Mouse (Mus musculus): ENCODE results near the gene Ifih1. TPM values are rescaled to one million over a fixed set of nuclear protein-coding genes. Genes with fewer than 3 reads are reported as not detected.

The Ifih1 gene
- polyA plus RNA-seq (2011; ENCODE audit: insufficient read length, low read depth, missing spikeins), result 9.2 and 10.8 TPM in 2 replicates

DNA sequence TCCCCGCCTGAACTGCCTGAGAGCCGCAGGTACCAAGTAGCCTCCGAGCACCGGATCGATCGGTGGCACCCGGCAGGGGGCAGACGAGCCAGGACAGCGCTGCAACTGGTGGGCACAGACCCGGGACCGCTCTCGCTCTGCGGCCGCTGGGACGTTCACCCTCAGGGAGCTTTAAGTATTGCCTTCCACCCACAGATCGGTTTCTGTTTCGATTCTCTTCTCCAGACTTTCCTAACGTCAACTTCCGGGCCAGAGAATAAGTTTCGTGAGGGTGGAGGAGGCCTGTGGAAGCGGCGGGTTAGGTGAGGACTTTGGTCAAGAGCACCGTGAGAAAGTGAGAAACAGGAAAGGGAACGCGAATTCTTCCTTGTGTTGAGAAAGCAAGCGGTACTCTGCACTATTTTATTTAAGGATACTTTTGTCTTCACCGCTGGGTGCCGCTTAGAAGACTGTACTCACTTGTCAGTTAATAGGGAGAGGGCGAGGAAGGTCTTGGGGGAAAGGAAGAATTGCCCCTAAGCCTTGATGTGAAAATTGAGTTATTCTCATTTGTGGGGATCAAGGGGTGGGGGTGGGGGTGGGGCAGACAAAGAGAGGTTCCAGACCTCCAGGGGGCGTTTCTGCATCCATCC lies at the start of gene Ifih1:
Gene Ifih1, minus strand, starts transcription at position 242 of the 632 bp plus-strand sequence.
- Histone ChIP-seq H3K27ac (ENCODE audit: insufficient read depth, low read length) (peak within 1 kb of the TSS; percentile 50; the same call in 1 of the 2 replicates), H3K4me3 (ENCODE audit: insufficient read depth, low read length) (peak within 1 kb of the TSS; percentile 52), H3K4me1 (ENCODE audit: control insufficient read depth, insufficient read depth, low read length) (peaks cover 6% of the 10 kb centered on the region; the same call in 1 of the 2 replicates)
- TF ChIP-seq POLR2A (IDR thresholded peaks at IDR 0.05; ENCODE audit: low read depth, low read length) (peak; percentile 50), CTCF (IDR thresholded peaks at IDR 0.05; ENCODE audit: borderline replicate concordance, insufficient read depth, low read length) (peak; percentile 27; the same call in 1 of the 2 replicates)

- Histone ChIP-seq H3K4me1 (ENCODE audit: control insufficient read depth, insufficient read depth, low read length) (0 out of 2 replicates have a peak, but pooled peaks cover 2% of the 10 kb centered on the region), H3K4me3 (ENCODE audit: insufficient read depth, low read length) (no peak overlapping the region), H3K27ac (ENCODE audit: insufficient read depth, low read length) (no peak overlapping the region)
- TF ChIP-seq POLR2A (IDR thresholded peaks at IDR 0.05; ENCODE audit: low read depth, low read length) (no peak), CTCF (IDR thresholded peaks at IDR 0.05; ENCODE audit: borderline replicate concordance, insufficient read depth, low read length) (no peak)
Observed at GRCm38 (mm10) chr2:62685934-62686333, 39.9 kb upstream of the Ifih1 start.

- Histone ChIP-seq H3K27ac (ENCODE audit: insufficient read depth, low read length) (no peak overlapping the region), H3K4me1 (ENCODE audit: control insufficient read depth, insufficient read depth, low read length) (0 out of 2 replicates have a peak, but pooled peaks cover 2% of the 10 kb centered on the region), H3K4me3 (ENCODE audit: insufficient read depth, low read length) (no peak overlapping the region)
- no peak for TF ChIP-seq POLR2A (IDR thresholded peaks at IDR 0.05; ENCODE audit: low read depth, low read length)
Observed at GRCm38 (mm10) chr2:62684989-62685595, 39.0 kb upstream of the Ifih1 start.

DNA sequence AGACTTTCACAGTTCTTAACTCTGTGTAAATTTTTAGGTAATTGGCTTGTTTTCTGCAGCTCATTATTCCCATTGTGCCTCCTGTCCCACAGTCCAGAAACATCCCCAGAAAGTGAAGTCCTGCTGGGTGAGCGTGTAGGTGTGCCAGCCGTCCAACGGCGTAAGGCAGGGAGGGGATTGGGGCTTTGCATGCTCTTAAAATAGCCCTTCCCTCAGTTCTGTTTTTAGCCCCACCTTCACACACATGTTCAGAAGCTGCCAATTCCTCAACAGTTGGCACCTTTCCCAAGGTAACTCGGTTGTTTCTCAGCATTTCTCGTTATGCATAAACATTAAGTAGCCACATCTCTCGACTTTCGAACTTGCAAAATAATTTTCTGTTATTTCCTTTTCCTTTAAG lies 35.6 kb upstream of the Ifih1 start:
- TF ChIP-seq POLR2A (IDR thresholded peaks at IDR 0.05; ENCODE audit: low read depth, low read length) (no peak), CTCF (IDR thresholded peaks at IDR 0.05; ENCODE audit: borderline replicate concordance, insufficient read depth, low read length) (no peak)
- Histone ChIP-seq H3K27ac (ENCODE audit: insufficient read depth, low read length) (no peak overlapping the region), H3K4me3 (ENCODE audit: insufficient read depth, low read length) (no peak overlapping the region), H3K4me1 (ENCODE audit: control insufficient read depth, insufficient read depth, low read length) (0 out of 2 replicates have a peak, but pooled peaks cover 2% of the 10 kb centered on the region)

GRCm38 (mm10) chr2:62672788-62673187 lies 26.7 kb upstream of the Ifih1 start:
- H3K27ac ChIP-seq (ENCODE audit: insufficient read depth, low read length), result no peak overlapping the region
- TF ChIP-seq CTCF (IDR thresholded peaks at IDR 0.05; ENCODE audit: borderline replicate concordance, insufficient read depth, low read length) (no peak), POLR2A (IDR thresholded peaks at IDR 0.05; ENCODE audit: low read depth, low read length) (no peak)
- no peaks in the 10 kb centered on the region for H3K4me1 ChIP-seq (ENCODE audit: control insufficient read depth, insufficient read depth, low read length)
- no peak overlapping the region for H3K4me3 ChIP-seq (ENCODE audit: insufficient read depth, low read length)

DNA sequence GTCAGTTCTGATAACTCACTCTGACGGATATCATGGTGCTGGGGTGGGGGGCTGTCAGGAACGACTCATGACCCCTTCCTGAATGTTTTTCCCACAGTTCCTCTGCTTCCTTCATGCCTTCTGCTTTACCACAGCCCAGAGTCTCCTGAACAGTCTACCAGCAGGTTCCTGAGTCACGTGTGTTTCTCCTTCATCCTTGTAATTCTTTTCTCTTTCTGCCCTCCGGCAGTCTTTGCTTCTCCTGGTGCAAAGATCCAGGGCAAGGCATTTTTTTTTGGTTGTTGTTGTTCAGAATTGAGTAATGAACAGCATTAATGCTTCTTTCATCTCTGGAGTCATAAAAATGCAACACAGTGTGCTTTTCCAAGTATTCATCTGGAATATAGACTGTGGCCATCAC lies 24.7 kb upstream of the Ifih1 start:
- H3K4me3 ChIP-seq (ENCODE audit: insufficient read depth, low read length), result no peak overlapping the region
- H3K4me1 ChIP-seq (ENCODE audit: control insufficient read depth, insufficient read depth, low read length), result no peaks in the 10 kb centered on the region
- TF ChIP-seq CTCF (IDR thresholded peaks at IDR 0.05; ENCODE audit: borderline replicate concordance, insufficient read depth, low read length) (no peak), POLR2A (IDR thresholded peaks at IDR 0.05; ENCODE audit: low read depth, low read length) (no peak)
- no peak overlapping the region for H3K27ac ChIP-seq (ENCODE audit: insufficient read depth, low read length)

GRCm38 (mm10) chr2:62670301-62670700 lies 24.2 kb upstream of the Ifih1 start:
- Histone ChIP-seq H3K27ac (ENCODE audit: insufficient read depth, low read length) (no peak overlapping the region), H3K4me3 (ENCODE audit: insufficient read depth, low read length) (no peak overlapping the region), H3K4me1 (ENCODE audit: control insufficient read depth, insufficient read depth, low read length) (no peaks in the 10 kb centered on the region)
- TF ChIP-seq POLR2A (IDR thresholded peaks at IDR 0.05; ENCODE audit: low read depth, low read length), result no peak
- TF ChIP-seq CTCF (IDR thresholded peaks at IDR 0.05; ENCODE audit: borderline replicate concordance, insufficient read depth, low read length), result no peak

DNA sequence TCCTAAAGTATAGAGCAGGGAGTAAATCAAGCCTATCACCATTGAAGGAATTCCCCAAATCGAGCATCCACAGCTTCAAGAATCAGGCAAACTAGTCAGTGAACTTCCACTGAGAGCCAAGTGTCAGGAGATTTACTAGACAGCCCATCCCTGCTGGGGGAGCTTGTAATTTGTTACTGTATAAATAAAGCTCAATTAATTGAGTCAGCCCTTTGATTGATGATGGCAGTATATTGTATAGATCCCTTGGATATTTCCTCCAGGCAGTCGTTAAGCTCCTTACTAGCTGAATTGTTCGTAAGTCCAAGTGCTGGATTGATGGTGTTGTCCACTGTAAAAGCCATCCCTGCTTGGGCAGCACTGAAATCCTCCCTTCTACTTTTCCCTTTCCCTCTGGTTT lies 23.8 kb upstream of the Ifih1 start:
- H3K27ac ChIP-seq (ENCODE audit: insufficient read depth, low read length), result no peak overlapping the region
- H3K4me1 ChIP-seq (ENCODE audit: control insufficient read depth, insufficient read depth, low read length), result no peaks in the 10 kb centered on the region
- TF ChIP-seq CTCF (IDR thresholded peaks at IDR 0.05; ENCODE audit: borderline replicate concordance, insufficient read depth, low read length) (no peak), POLR2A (IDR thresholded peaks at IDR 0.05; ENCODE audit: low read depth, low read length) (no peak)
- H3K4me3 ChIP-seq (ENCODE audit: insufficient read depth, low read length), result no peak overlapping the region

- TF ChIP-seq CTCF (IDR thresholded peaks at IDR 0.05; ENCODE audit: borderline replicate concordance, insufficient read depth, low read length) (no peak), POLR2A (IDR thresholded peaks at IDR 0.05; ENCODE audit: low read depth, low read length) (no peak)
- no peak overlapping the region for H3K4me3 ChIP-seq (ENCODE audit: insufficient read depth, low read length)
- no peaks in the 10 kb centered on the region for H3K4me1 ChIP-seq (ENCODE audit: control insufficient read depth, insufficient read depth, low read length)
- no peak overlapping the region for H3K27ac ChIP-seq (ENCODE audit: insufficient read depth, low read length)
Observed at GRCm38 (mm10) chr2:62665536-62665935, 19.5 kb upstream of the Ifih1 start.

DNA sequence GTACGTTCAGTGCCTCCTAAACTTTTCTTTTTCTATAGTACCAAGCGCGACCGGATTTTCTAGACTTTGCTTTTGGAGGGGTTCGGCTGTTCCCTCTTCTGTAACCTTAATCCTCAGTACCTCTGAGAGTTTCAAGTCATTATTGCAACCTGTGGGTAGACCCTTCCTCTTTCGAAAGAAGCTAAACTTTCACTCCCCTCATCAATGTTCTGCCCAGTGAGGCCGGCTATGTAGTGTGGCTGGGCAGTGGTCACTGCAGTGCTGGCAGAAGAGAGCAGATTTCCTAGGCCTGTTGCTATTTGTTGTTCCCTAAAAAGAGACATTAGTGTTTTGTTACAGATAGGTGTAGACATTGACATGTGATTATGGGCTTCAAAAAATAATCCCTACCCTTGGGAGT lies 18.8 kb upstream of the Ifih1 start:
- TF ChIP-seq CTCF (IDR thresholded peaks at IDR 0.05; ENCODE audit: borderline replicate concordance, insufficient read depth, low read length), result no peak
- no peak for TF ChIP-seq POLR2A (IDR thresholded peaks at IDR 0.05; ENCODE audit: low read depth, low read length)
- no peaks in the 10 kb centered on the region for H3K4me1 ChIP-seq (ENCODE audit: control insufficient read depth, insufficient read depth, low read length)
- H3K27ac ChIP-seq (ENCODE audit: insufficient read depth, low read length), result no peak overlapping the region
- no peak overlapping the region for H3K4me3 ChIP-seq (ENCODE audit: insufficient read depth, low read length)

Measured in embryonic fibroblast, embryonic 13.5 days (primary cell).